Mouse (Mus musculus) inflammation-experienced regulatory T-cells, adult 16 weeks (primary cell): ENCODE results near the gene B4galnt4. TPM values are rescaled to one million over a fixed set of nuclear protein-coding genes. Genes with fewer than 3 reads are reported as not detected.

Experiments
- polyA plus RNA-seq: library from polyadenylated mRNA; unstranded; fragments of 100-300 nt; shearing (Covaris generic); gene quantifications from one replicate; pipeline ENCODE4 v1.2.1, GENCODE M21; 2017

The B4galnt4 gene
- polyA plus RNA-seq = 21.9 TPM

DNA sequence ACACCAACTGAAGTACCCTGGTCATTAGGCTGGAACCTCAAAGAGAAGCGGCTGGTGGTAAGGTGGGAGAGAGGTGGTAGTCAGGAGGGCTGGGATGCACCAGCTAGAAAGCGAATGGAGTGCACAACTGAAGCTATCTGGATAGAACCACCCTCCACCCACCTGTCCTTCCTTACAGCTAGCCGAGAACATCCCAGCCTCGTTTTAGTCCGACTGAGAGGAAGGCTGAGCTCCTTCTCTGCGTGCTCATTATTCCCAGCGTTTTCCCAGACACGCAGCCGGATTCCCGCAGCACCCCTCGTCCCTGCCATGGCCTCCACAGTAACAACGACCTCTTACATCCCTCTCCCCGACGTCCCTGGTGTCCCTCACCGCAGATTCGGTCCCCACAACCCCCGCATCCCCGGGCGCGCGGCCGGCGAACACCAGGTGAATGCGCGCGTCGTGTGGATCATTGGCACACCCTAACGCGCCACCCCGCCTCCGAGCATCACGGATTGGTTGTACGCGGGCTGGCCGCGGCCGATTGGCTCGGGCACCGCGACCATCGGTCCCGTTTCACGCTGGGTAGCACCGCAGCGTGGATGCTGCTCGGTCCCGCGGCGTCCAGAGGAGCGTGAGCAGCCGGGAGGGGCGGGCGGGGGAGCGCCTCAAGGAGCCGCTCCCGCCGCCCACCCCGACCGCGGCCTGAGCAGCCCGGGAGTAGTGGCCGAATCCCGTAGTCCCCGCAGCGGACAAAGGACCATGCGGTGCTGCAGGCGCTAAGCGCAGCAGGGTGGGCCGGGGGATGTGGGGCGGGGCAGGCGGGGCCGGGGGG is at the start of gene B4galnt4:
B4galnt4 (plus strand) TSS at position 679 of the 817 bp plus-strand sequence.

DNA sequence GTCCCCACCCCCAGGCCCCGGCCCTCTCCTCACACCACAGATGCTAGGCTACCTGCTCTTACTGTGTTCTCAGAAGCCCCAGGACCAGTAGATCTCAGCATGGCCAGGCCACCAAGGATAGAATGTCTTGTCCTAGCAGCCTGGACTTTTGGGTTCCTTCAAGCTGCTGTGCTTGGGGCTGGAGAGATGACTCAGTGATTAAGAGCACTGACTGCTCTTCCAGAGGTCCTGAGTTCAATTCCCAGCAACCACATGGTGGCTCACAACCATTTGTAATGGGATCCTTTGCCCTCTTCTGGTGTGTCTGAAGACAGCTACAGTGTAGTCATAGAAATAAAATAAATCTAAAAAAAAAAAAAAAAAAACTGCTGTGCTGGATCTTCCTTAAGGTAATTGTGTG is 43.1 kb upstream of the B4galnt4 start, which contains the start of gene Ifitm6:
Ifitm6 (minus strand) TSS at position 101 of the 400 bp plus-strand sequence.

DNA sequence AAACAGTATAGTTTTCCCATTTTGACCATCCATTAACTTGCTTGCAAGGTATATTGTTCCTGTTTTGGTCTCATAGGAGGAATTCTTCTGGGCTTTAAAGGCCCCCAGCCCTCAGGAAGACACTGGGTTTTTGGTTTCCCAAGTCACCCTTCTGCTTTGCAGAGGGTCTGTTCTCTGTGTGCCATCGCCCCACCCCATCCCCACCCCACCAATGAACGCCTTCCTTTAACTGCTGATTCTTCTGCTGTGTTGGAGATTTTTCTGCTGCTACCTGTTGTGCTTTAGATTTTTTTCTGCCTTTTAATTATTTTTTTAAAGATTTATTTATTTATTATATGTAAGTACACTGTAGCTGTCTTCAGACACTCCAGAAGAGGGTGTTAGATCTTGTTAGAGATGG is 32.1 kb upstream of the B4galnt4 start, which contains the start of gene Gm17387:
Gm17387 (plus strand) TSS at position 301 of the 400 bp plus-strand sequence.

DNA sequence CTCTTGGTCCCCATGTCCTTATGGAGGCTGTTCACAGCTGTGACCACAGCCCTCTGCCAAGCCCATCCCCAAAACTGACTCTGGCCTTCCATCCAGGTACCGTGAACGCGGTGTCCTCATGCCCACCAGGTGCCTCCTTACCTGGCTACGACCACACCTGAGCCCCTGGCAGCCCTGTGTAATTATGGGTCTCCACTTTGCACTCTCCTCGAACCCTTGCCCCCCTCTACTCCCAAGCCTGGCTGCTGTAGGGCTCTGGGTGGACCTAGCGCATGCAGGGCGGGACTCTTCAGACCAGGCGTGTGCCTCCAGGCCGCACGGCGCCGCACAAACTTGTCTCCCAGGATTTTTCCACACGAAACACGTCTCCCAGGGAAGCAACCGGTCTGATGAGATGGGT is 16.9 kb downstream of the B4galnt4 start, which contains the start of gene Pkp3:
Pkp3 (plus strand) TSS at position 378 of the 400 bp plus-strand sequence.

DNA sequence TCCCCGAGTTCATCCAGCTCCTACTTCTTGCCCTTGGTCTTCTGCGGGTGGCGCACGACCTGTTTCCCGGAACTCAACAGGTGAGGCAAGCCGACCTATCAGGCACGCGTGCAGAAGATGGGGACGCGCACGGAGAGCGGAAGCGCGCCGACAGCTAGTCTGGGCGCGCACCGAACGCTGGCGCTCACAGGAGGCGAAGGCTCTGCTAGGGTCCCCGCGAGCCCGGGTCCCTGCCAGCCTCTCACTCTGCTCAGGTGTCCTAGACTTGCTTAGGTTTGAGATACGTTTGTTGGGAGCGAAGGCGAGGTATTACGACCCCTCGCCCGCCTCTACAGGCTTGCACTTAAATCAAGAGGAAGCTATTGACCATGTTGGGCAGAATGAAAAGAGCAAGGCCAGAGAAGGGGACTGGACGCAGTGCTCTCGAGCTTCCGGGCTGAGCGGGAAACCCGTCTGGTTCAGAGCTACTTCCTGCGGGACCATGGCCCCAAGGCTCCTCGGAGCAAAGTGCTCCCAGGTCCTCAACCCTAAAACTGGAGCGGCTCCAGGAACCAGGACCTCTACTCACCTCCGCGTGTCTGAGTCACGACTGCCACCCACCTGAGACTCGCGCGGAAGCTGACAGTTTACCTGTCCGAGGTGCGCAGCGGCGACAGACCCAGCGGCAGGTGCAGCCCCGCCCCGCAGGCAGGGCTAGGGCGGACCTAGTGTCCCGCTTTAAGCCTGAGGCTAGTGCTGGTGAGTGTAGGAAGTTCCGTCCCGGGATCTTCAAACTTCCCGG is 39.2 kb downstream of the B4galnt4 start, which contains the start of gene Sigirr:
Sigirr (minus strand) TSS at position 662 of the 781 bp plus-strand sequence.

DNA sequence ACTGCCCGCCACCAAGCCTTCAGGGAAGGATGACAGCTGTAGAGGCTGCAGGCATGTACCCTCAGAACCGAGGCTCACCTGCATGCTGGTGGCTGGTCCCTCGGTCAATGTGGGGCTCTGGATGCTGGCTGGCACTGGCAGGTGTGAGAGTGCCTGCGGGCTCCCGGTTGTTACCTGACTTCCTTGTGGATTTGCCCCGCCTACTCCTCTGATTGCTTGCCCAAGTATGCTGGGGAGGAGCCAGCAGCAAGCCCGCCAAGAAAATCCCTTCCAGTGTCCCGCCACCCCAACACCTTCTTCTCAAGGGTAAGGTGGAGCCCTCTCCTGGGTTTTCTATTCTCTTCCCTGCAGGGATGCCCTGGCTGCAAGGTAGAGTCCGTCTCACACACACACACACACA is 56.7 kb downstream of the B4galnt4 start, which contains the start of gene Ano9:
Ano9 (minus strand) TSS at position 171 of the 400 bp plus-strand sequence.

Other genes starting within 250 kb of the B4galnt4 start
- 0.20 TPM for gene Zfp941, start 238.9 kb upstream of the B4galnt4 start, polyA plus RNA-seq
- not detected for gene Urah, start 226.1 kb upstream of the B4galnt4 start, polyA plus RNA-seq
- not detected for gene Scgb1c1, start 215.6 kb upstream of the B4galnt4 start, polyA plus RNA-seq
- gene Odf3, start 213.3 kb upstream of the B4galnt4 start, polyA plus RNA-seq = not detected
- not detected for gene Gm45785, start 204.8 kb upstream of the B4galnt4 start, polyA plus RNA-seq
- gene Ric8a, start 204.1 kb upstream of the B4galnt4 start, polyA plus RNA-seq = 165 TPM
- gene Bet1l, start 203.5 kb upstream of the B4galnt4 start, polyA plus RNA-seq = 56.9 TPM
- gene Psmd13, start 179.1 kb upstream of the B4galnt4 start, polyA plus RNA-seq = 242 TPM
- gene Sirt3, start 178.8 kb upstream of the B4galnt4 start, polyA plus RNA-seq = 13.3 TPM
- gene Cox8b, start 160.7 kb upstream of the B4galnt4 start, polyA plus RNA-seq = not detected
- not detected for gene Nlrp6, start 140.2 kb upstream of the B4galnt4 start, polyA plus RNA-seq
- 45.4 TPM for gene Pgghg, start 119.7 kb upstream of the B4galnt4 start, polyA plus RNA-seq
- gene Ifitm5, start 110.8 kb upstream of the B4galnt4 start, polyA plus RNA-seq = 1.0 TPM
- not detected for gene Gm45717, start 105.2 kb upstream of the B4galnt4 start, polyA plus RNA-seq
- 35.4 TPM for gene Ifitm2, start 105.1 kb upstream of the B4galnt4 start, polyA plus RNA-seq
- 0.77 TPM for gene Ifitm1, start 93.9 kb upstream of the B4galnt4 start, polyA plus RNA-seq
- 6.3 TPM for gene Ifitm3, start 50.3 kb upstream of the B4galnt4 start, polyA plus RNA-seq
- gene Ifitm6, start 43.2 kb upstream of the B4galnt4 start, polyA plus RNA-seq = not detected
- gene Gm17387, start 32.0 kb upstream of the B4galnt4 start, polyA plus RNA-seq = not detected
- gene Pkp3, start 17.1 kb downstream of the B4galnt4 start, polyA plus RNA-seq = 422 TPM
- 261 TPM for gene Sigirr, start 39.5 kb downstream of the B4galnt4 start, polyA plus RNA-seq
- gene Ano9, start 56.7 kb downstream of the B4galnt4 start, polyA plus RNA-seq = 0.24 TPM
- gene Ptdss2, start 61.3 kb downstream of the B4galnt4 start, polyA plus RNA-seq = 19.3 TPM
- 165 TPM for gene Rnh1, start 111.8 kb downstream of the B4galnt4 start, polyA plus RNA-seq
- 3.5 TPM for gene Hras, start 132.9 kb downstream of the B4galnt4 start, polyA plus RNA-seq
- gene Lrrc56, start 133.1 kb downstream of the B4galnt4 start, polyA plus RNA-seq = 3.5 TPM
- 15.4 TPM for gene Lmntd2, start 153.0 kb downstream of the B4galnt4 start, polyA plus RNA-seq
- 24.4 TPM for gene Rassf7, start 154.8 kb downstream of the B4galnt4 start, polyA plus RNA-seq
- gene Phrf1, start 167.7 kb downstream of the B4galnt4 start, polyA plus RNA-seq = 133 TPM
- 111 TPM for gene Irf7, start 205.4 kb downstream of the B4galnt4 start, polyA plus RNA-seq
- not detected for gene Cdhr5, start 215.7 kb downstream of the B4galnt4 start, polyA plus RNA-seq
- not detected for gene Sct, start 218.0 kb downstream of the B4galnt4 start, polyA plus RNA-seq
- not detected for gene Drd4, start 230.9 kb downstream of the B4galnt4 start, polyA plus RNA-seq